Mouse (Mus musculus): ENCODE measurements around the gene 2610301B20Rik. TPM values are rescaled to one million over a fixed set of nuclear protein-coding genes. Genes with fewer than 3 reads are reported as not detected.

The 2610301B20Rik gene
- polyA plus RNA-seq (2017; shearing (Covaris generic)): 7.1 TPM

GRCm38 (mm10) chr4:10873920-10874665 lies at the start of gene 2610301B20Rik:
Gene 2610301B20Rik (plus strand): TSS chr4:10874498.

